Mouse (Mus musculus) CH12.LX (cell line): ENCODE data around the gene Alas2. TPM values are rescaled to one million over a fixed set of nuclear protein-coding genes. Genes with fewer than 3 reads are reported as not detected.

Experiments used
- DNase-seq: peaks from one replicate; pipeline ENCODE4 v3.0.0-alpha.2; 2013; ENCODE audit errors: extremely low read depth
- H3K27ac ChIP-seq: 2 replicates; pipeline ENCODE4 v1.5.1; 2012; ENCODE audit warnings: low read depth, mild to moderate bottlenecking, control low read depth, moderate library complexity; ENCODE audit not compliant: insufficient read depth
- H3K27me3 ChIP-seq: replicated peaks from 2 replicates; pipeline ENCODE3; 2012; ENCODE audit warnings: inconsistent platforms
- H3K36me3 ChIP-seq, 2 experiments: replicated peaks in 1 of 2; 2 replicates each; pipeline versions ENCODE3 to v1.6.1; 2012; ENCODE audit warnings: inconsistent platforms in 1 of 2, low read length in 1 of 2, mild to moderate bottlenecking in 1 of 2, mixed read lengths in 1 of 2, moderate library complexity in 1 of 2; ENCODE audit not compliant: control insufficient read depth in 1 of 2, insufficient read depth in 1 of 2
- H3K4me1 ChIP-seq, 2 experiments: 2 replicates each; pipeline ENCODE4 v1.6.1; 2012; ENCODE audit warnings: inconsistent platforms in 1 of 2, moderate library complexity in 1 of 2; ENCODE audit not compliant: insufficient read depth in 2 of 2, control insufficient read depth in 1 of 2
- H3K4me2 ChIP-seq: 2 replicates; pipeline ENCODE4 v1.6.1; 2012; ENCODE audit warnings: low read depth, mild to moderate bottlenecking, control low read depth; ENCODE audit not compliant: poor library complexity, insufficient read depth, severe bottlenecking
- H3K4me3 ChIP-seq, 3 experiments: fragments of 150-350 bp in 1 of 3; sonication (generic) in 1 of 3; replicated peaks in 1 of 3; 2 replicates each; pipeline versions ENCODE3 to v1.5.1; 2011 to 2012; ENCODE audit warnings: low read depth in 2 of 3, low read length in 2 of 3, mild to moderate bottlenecking in 2 of 3, moderate library complexity in 2 of 3, control low read depth in 1 of 3, improper control_type of control experiment in 1 of 3, inconsistent platforms in 1 of 3, mixed read lengths in 1 of 3; ENCODE audit not compliant: poor library complexity in 1 of 3
- H3K79me2 ChIP-seq: replicated peaks from 2 replicates; pipeline ENCODE4 v1.6.1; 2012; ENCODE audit warnings: mild to moderate bottlenecking, moderate library complexity; ENCODE audit not compliant: control insufficient read depth, poor library complexity, insufficient read depth, severe bottlenecking; ENCODE audit errors: extremely low read depth
- H3K9ac ChIP-seq: 2 replicates; pipeline ENCODE4 v1.6.1; 2012; ENCODE audit warnings: low read depth, mild to moderate bottlenecking, control low read depth, moderate library complexity; ENCODE audit not compliant: insufficient read depth
- H3K9me3 ChIP-seq: replicated peaks from 2 replicates; pipeline ENCODE3; 2012; ENCODE audit warnings: low read length, inconsistent platforms, mixed read lengths
- BHLHE40 ChIP-seq: IDR thresholded peaks from 2 replicates; pipeline ENCODE4 v1.6.1; 2011; ENCODE audit warnings: mild to moderate bottlenecking, low read depth, low read length, improper control_type of control experiment
- CTCF ChIP-seq, 2 experiments: IDR thresholded peaks in 1 of 2; conservative IDR thresholded peaks in 1 of 2; 2 replicates each; pipeline ENCODE4 v1.5.1; 2011 to 2012; ENCODE audit warnings: low read depth in 2 of 2, low read length in 2 of 2, improper control_type of control experiment in 1 of 2, inconsistent platforms in 1 of 2, mild to moderate bottlenecking in 1 of 2, moderate library complexity in 1 of 2
- ELF1 ChIP-seq: IDR thresholded peaks from 2 replicates; pipeline ENCODE4 v1.6.1; 2014; ENCODE audit warnings: low read depth, mild to moderate bottlenecking, inconsistent platforms, low read length, improper control_type of control experiment
- ETS1 ChIP-seq: conservative IDR thresholded peaks from 2 replicates; pipeline ENCODE4 v1.6.1; 2012; ENCODE audit warnings: low read depth, mild to moderate bottlenecking, inconsistent platforms, low read length, improper control_type of control experiment, moderate library complexity
- GABPA ChIP-seq: IDR thresholded peaks from 2 replicates; pipeline ENCODE4 v1.6.1; 2012; ENCODE audit warnings: low read depth, low read length, improper control_type of control experiment, inconsistent platforms; ENCODE audit not compliant: insufficient replicate concordance
- IRF4 ChIP-seq: IDR thresholded peaks from 2 replicates; pipeline ENCODE4 v1.6.1; 2014; ENCODE audit warnings: low read depth, mild to moderate bottlenecking, inconsistent platforms, low read length, improper control_type of control experiment
- KAT2A ChIP-seq: IDR thresholded peaks from 2 replicates; pipeline ENCODE4 v1.6.1; 2012; ENCODE audit warnings: low read length, improper control_type of control experiment, inconsistent platforms; ENCODE audit not compliant: insufficient replicate concordance
- MAFK ChIP-seq: IDR thresholded peaks from 2 replicates; pipeline ENCODE4 v1.6.1; 2011; ENCODE audit warnings: low read length, improper control_type of control experiment; ENCODE audit not compliant: insufficient replicate concordance
- MAX ChIP-seq: IDR thresholded peaks from 2 replicates; pipeline ENCODE4 v1.6.1; 2011; ENCODE audit warnings: low read length, improper control_type of control experiment
- NELFE ChIP-seq: IDR thresholded peaks from 2 replicates; pipeline ENCODE4 v1.6.1; 2011; ENCODE audit warnings: low read depth, low read length, improper control_type of control experiment
- PAX5 ChIP-seq: IDR thresholded peaks from 2 replicates; pipeline ENCODE4 v1.6.1; 2012; ENCODE audit warnings: low read length, inconsistent platforms, mixed read lengths
- POLR2A ChIP-seq: IDR thresholded peaks from 2 replicates; pipeline ENCODE4 v1.6.1; 2011; ENCODE audit warnings: low read depth, mild to moderate bottlenecking, improper control_type of control experiment, low read length
- POLR2AphosphoS2 ChIP-seq: IDR thresholded peaks from 2 replicates; pipeline ENCODE4 v1.6.1; 2011; ENCODE audit warnings: low read depth, low read length, improper control_type of control experiment
- RCOR1 ChIP-seq: conservative IDR thresholded peaks from 2 replicates; pipeline ENCODE4 v1.6.1; 2012; ENCODE audit warnings: low read depth, mild to moderate bottlenecking, inconsistent platforms, low read length, improper control_type of control experiment
- SMC3 ChIP-seq: IDR thresholded peaks from 2 replicates; pipeline ENCODE4 v1.6.1; 2011; ENCODE audit warnings: low read depth, low read length, improper control_type of control experiment
- TBP ChIP-seq: conservative IDR thresholded peaks from 2 replicates; pipeline ENCODE4 v1.6.1; 2011; ENCODE audit warnings: low read depth, low read length, improper control_type of control experiment
- TCF12 ChIP-seq: IDR thresholded peaks from 2 replicates; pipeline ENCODE4 v1.6.1; 2014; ENCODE audit warnings: low read depth, mild to moderate bottlenecking, inconsistent platforms, low read length, improper control_type of control experiment
- USF1 ChIP-seq: IDR thresholded peaks from 2 replicates; pipeline ENCODE4 v1.6.1; 2014; ENCODE audit warnings: low read depth, mild to moderate bottlenecking, inconsistent platforms, low read length, improper control_type of control experiment
- USF2 ChIP-seq: conservative IDR thresholded peaks from 2 replicates; pipeline ENCODE4 v1.6.1; 2011; ENCODE audit warnings: low read depth, low read length, improper control_type of control experiment
- ZC3H11A ChIP-seq: IDR thresholded peaks from 2 replicates; pipeline ENCODE4 v1.6.1; 2012; ENCODE audit warnings: low read depth, mild to moderate bottlenecking, inconsistent platforms, low read length, improper control_type of control experiment
- ZKSCAN1 ChIP-seq: IDR thresholded peaks from 2 replicates; pipeline ENCODE4 v1.6.1; 2012; ENCODE audit warnings: low read depth, inconsistent platforms, low read length, improper control_type of control experiment, borderline replicate concordance
- ZMIZ1 ChIP-seq: IDR thresholded peaks from 2 replicates; pipeline ENCODE4 v1.6.1; 2012; ENCODE audit warnings: low read depth, mild to moderate bottlenecking, inconsistent platforms, low read length, improper control_type of control experiment
- ZNF384 ChIP-seq: IDR thresholded peaks from 2 replicates; pipeline ENCODE4 v1.6.1; 2012; ENCODE audit warnings: low read depth, low read length, improper control_type of control experiment, inconsistent platforms
- dilution Hi-C: fragments of 300-500 bp; cut with MboI; formaldehyde crosslinking; loops from 2 replicates; pipeline ENCODE4 v1.14.3; 2020; ENCODE audit warnings: low sequenced_read_pairs; ENCODE audit not compliant: extremely low pct_unique_long_range_greater_than_20kb, extremely low pct_ligation_motif_present
- in situ Hi-C: fragments of 300-500 bp; cut with MboI; formaldehyde crosslinking; loops from 3 replicates; pipeline ENCODE4 v1.14.3; 2019; ENCODE audit warnings: low sequenced_read_pairs, low pct_ligation_motif_present, low pct_unique_long_range_greater_than_20kb, mixed read lengths
- polyA plus RNA-seq: library from polyadenylated mRNA; unstranded; fragments of >175 nt; gene quantifications from 2 replicates; pipeline ENCODE4 v1.2.1, GENCODE M21; 2012; ENCODE audit warnings: low read depth; ENCODE audit not compliant: insufficient read length
- total RNA-seq, 2 experiments: library from RNA; depleted of rRNA; stranded (reverse); fragments of 300-350 nt in 1 of 2; fragments of >200 nt in 1 of 2; gene quantifications; 2 replicates each; pipeline ENCODE4 v1.2.3; 2012 to 2014

The Alas2 gene
- total and polyA plus RNA-seq, 3 experiments, result 0.16 to 0.30 TPM; not detected in 1

DNA sequence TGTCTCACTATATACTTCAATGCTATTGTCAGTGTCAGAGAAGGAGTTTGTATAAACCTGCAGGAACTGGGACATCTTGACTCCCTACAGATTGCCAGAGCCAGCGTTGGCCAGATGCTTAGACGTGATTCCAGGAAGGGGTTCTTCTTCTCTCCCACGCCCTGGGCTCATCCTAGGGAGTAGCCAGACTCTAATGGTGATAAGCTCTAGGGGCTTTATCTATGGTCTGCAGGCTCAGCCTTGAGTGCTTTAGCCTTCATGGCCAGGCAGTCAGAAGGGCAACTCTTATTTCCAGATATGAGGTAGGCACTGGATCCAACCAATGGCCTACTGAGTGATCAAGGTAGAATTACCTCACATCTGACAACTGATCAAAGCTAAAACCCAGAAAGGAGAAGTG, 2.5 kb downstream of the Alas2 start:
- Histone ChIP-seq H3K27ac (no peak overlapping the region), H3K4me1 (no peaks in the 10 kb centered on the region), H3K36me3 (peaks cover 3 to 27% of the 10 kb centered on the region in 2 experiments), H3K9ac (no peak overlapping the region), H3K27me3 (no peaks in the 10 kb centered on the region), H3K4me3 (no peak overlapping the region), H3K79me2 (no peaks in the 10 kb centered on the region), H3K4me2 (no peak overlapping the region), H3K9me3 (no peaks in the 10 kb centered on the region)
- TF ChIP-seq BHLHE40 (no peak), MAFK (no peak), ZC3H11A (no peak), IRF4 (no peak), GABPA (no peak), ZNF384 (no peak), ETS1 (no peak), TBP (no peak), ZMIZ1 (no peak), CTCF (conservative IDR thresholded peaks at IDR 0.05 in 1 of 2, IDR thresholded peaks at IDR 0.05 in 1 of 2; ENCODE audit: low read depth in 2 of 2, low read length in 2 of 2) (no peak), ZKSCAN1 (no peak), KAT2A (no peak)
- in situ Hi-C loops, result no loop called here
- no peak for DNase-seq
- dilution Hi-C loops, result no loop called here

DNA sequence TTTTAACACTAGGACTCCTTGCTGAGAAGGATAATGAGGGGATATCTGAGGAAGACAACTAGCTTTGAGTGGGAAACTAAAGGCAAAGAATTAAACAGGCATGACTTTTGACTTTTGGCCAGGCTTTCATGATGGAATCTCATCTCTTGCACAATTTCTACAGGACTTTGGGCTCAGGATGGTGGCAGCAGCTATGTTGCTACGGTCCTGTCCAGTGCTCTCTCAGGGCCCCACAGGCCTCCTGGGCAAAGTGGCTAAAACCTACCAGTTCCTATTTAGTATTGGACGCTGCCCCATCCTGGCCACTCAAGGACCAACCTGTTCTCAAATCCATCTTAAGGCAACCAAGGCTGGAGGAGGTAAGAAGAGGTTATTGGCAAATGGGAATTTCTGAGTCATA, 4.8 kb downstream of the Alas2 start:
- in situ Hi-C loops, result no loop called here
- peaks cover 3 to 29% of the 10 kb centered on the region in 2 experiments for H3K36me3 ChIP-seq
- H3K9ac ChIP-seq, result no peak overlapping the region
- no peak overlapping the region for H3K4me3 ChIP-seq
- H3K27ac ChIP-seq, result no peak overlapping the region
- dilution Hi-C loops, result no loop called here
- no peaks in the 10 kb centered on the region for H3K4me1 ChIP-seq
- H3K27me3 ChIP-seq, result no peaks in the 10 kb centered on the region
- TF ChIP-seq BHLHE40 (no peak), RCOR1 (no peak), MAX (no peak), ZMIZ1 (no peak), SMC3 (no peak), NELFE (no peak), USF1 (no peak), GABPA (no peak), PAX5 (no peak), TCF12 (no peak), POLR2A (no peak), IRF4 (no peak), ELF1 (no peak), ETS1 (no peak), USF2 (no peak), POLR2AphosphoS2 (no peak)
- no peaks in the 10 kb centered on the region for H3K79me2 ChIP-seq
- H3K9me3 ChIP-seq, result no peaks in the 10 kb centered on the region
- DNase-seq, result no peak
- H3K4me2 ChIP-seq, result no peak overlapping the region
